Mouse (Mus musculus): ENCODE results near the gene Rab3il1.

The Rab3il1 gene

GRCm38 (mm10) chr19:10013348-10013747 lies 11.9 kb downstream of the Rab3il1 start:
- no peak for DNase-seq (ENCODE audit: low spot score in 2 of 2)

- DNase-seq (ENCODE audit: low spot score in 2 of 2) = no peak
These were observed 12.4 kb downstream of the Rab3il1 start for GRCm38 (mm10) chr19:10013913-10014312.

- no peak for DNase-seq (ENCODE audit: low spot score in 2 of 2)
These were observed 13.4 kb downstream of the Rab3il1 start for GRCm38 (mm10) chr19:10014824-10015223.

- no peak for DNase-seq (ENCODE audit: low spot score in 2 of 2)
These were observed 14.0 kb downstream of the Rab3il1 start for GRCm38 (mm10) chr19:10015442-10015841.

- DNase-seq (ENCODE audit: low spot score in 2 of 2) = no peak
These were observed 14.7 kb downstream of the Rab3il1 start for GRCm38 (mm10) chr19:10016151-10016550.

- DNase-seq (ENCODE audit: low spot score in 2 of 2) = peak; percentile 68 to 73
These were observed 16.4 kb downstream of the Rab3il1 start for GRCm38 (mm10) chr19:10017637-10018526.

GRCm38 (mm10) chr19:10018527-10018818 lies 17.0 kb downstream of the Rab3il1 start:
- no peak for DNase-seq (ENCODE audit: low spot score in 2 of 2)

GRCm38 (mm10) chr19:10019214-10019760 lies 17.8 kb downstream of the Rab3il1 start:
- no peak for DNase-seq (ENCODE audit: low spot score in 2 of 2)

GRCm38 (mm10) chr19:10021981-10022380 lies 20.5 kb downstream of the Rab3il1 start:
- no peak for DNase-seq (ENCODE audit: low spot score in 2 of 2)

- DNase-seq (ENCODE audit: low spot score in 2 of 2) = no peak
These were observed 21.2 kb downstream of the Rab3il1 start for GRCm38 (mm10) chr19:10022414-10023303.

GRCm38 (mm10) chr19:10023304-10023758 lies 21.9 kb downstream of the Rab3il1 start:
- DNase-seq (ENCODE audit: low spot score in 2 of 2) = no peak

- DNase-seq (ENCODE audit: low spot score in 2 of 2) = no peak
These were observed 23.9 kb downstream of the Rab3il1 start for GRCm38 (mm10) chr19:10025169-10025875.

GRCm38 (mm10) chr19:10029746-10030145 lies 28.3 kb downstream of the Rab3il1 start:
- DNase-seq (ENCODE audit: low spot score in 2 of 2) = no peak

- peak; percentile 46 to 64 for DNase-seq (ENCODE audit: low spot score in 2 of 2)
These were observed 31.9 kb downstream of the Rab3il1 start for GRCm38 (mm10) chr19:10033211-10033973.

- no peak for DNase-seq (ENCODE audit: low spot score in 2 of 2)
These were observed 32.9 kb downstream of the Rab3il1 start for GRCm38 (mm10) chr19:10034356-10034755.

- peak; percentile 65 to 83 for DNase-seq (ENCODE audit: low spot score in 2 of 2)
These were observed 33.4 kb downstream of the Rab3il1 start for GRCm38 (mm10) chr19:10034785-10035447.

GRCm38 (mm10) chr19:10037534-10037933 lies 36.1 kb downstream of the Rab3il1 start:
- DNase-seq (ENCODE audit: low spot score in 2 of 2) = no peak

- DNase-seq (ENCODE audit: low spot score in 2 of 2) = no peak
These were observed 36.9 kb downstream of the Rab3il1 start for GRCm38 (mm10) chr19:10038364-10038763.

- no peak for DNase-seq (ENCODE audit: low spot score in 2 of 2)
These were observed 37.4 kb downstream of the Rab3il1 start for GRCm38 (mm10) chr19:10038910-10039309.

- no peak for DNase-seq (ENCODE audit: low spot score in 2 of 2)
These were observed 38.1 kb downstream of the Rab3il1 start for GRCm38 (mm10) chr19:10039615-10040014.
